Mouse (Mus musculus): Measurements from ENCODE around the gene Acot6.

DNA sequence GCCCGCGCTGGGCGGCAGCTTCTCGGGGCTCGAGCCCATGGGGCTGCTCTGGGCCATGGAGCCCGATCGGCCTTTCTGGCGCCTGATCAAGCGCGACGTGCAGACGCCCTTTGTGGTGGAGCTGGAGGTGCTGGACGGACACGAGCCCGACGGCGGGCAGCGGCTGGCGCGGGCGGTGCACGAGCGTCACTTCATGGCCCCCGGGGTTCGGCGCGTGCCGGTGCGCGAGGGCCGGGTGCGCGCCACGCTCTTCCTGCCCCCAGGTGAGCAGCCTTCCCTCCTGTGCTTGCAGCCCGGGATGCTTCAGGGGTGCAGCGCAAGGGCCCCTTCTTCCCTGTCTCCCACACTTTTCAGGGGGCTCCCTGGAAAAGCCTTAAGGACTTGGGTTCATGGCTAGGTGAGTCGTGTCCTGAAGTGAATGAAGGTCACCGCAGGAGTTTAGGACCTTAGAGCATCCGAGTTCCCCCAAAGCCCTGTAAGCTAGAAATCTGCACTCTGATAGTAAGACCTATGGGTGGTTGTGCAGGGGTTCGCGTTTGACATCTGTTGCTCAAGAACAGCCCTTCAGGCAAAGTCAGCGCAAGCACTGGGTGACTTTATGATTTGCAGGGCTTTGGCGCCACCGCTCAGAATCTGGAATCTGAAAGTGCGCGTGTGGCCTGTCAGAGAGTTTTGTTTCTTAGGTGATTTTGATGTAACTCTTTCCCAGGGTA is 46.6 kb upstream of the Acot6 start:
- TF ChIP-seq ZNF384 (IDR thresholded peaks at IDR 0.05; ENCODE audit: low read depth, low read length) (no peak), ZC3H11A (IDR thresholded peaks at IDR 0.05; ENCODE audit: borderline replicate concordance, low read depth, low read length) (no peak), HCFC1 (IDR thresholded peaks at IDR 0.05; ENCODE audit: borderline replicate concordance, insufficient read depth, low read length) (0 out of 2 replicates have a peak, but pooled peaks have one; percentile 3), MAFK (IDR thresholded peaks at IDR 0.05; ENCODE audit: insufficient read depth, low read depth, low read length) (no peak), CHD2 (IDR thresholded peaks at IDR 0.05; ENCODE audit: low read depth, low read length) (no peak)

Data from ES-E14 (cell line).